12 mouse cellular contexts compared by ENCODE assay signal in the genomic region with DNA sequence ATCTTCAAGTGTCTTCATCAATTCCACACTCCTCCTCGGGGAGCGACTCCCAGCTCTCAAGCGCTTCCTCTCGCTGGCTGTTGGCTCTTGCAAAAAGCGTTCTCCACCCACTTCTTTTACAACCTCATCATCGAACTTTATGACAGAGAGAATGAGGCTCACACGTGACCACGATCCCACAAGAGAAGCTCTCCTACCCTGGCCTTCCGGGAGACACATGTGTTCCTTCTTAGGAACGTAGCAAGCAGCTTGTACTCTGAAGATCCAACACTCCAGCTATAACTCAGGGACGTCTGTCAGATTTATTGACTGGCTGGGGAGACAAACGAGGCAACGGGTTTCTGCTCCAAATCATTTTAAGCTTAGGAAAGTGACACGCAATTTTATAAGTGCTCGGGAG.
"Had no signal": no experiment of that assay in that cellular context is flagged by ENCODE, and none has a peak within 500 bp of the region (broad histone marks: within the 10 kb centered on the region; RNA-seq: fewer than 3 reads in every experiment).

No protein-coding gene starts in this region.

- DNase-seq: layer of hippocampus, postnatal 36 days; right cerebral cortex, postnatal 25 days; thymus, postnatal 36 days had no signal

- H3K27ac ChIP-seq: limb, embryonic 12.5 days; liver, embryonic 15.5 days; neural tube, embryonic 15.5 days had no signal

- ATAC-seq: hindbrain, embryonic 16.5 days; inflammation-experienced regulatory T-cells, adult 6 months; lung, postnatal 0 days had no signal

- H3K27me3 ChIP-seq: liver, embryonic 15.5 days; neural tube, embryonic 15.5 days had no signal

- H3K4me3 ChIP-seq: limb, embryonic 12.5 days; liver, embryonic 15.5 days; myocyte; neural tube, embryonic 15.5 days had no signal

- H3K9me3 ChIP-seq: liver, embryonic 15.5 days; neural tube, embryonic 15.5 days had no signal

- H3K4me2 ChIP-seq: liver, embryonic 11.5 days; liver, embryonic 15.5 days; neural tube, embryonic 15.5 days had no signal

- H3K4me1 ChIP-seq: liver, embryonic 15.5 days had no signal

- H3K9ac ChIP-seq: limb, embryonic 12.5 days; liver, embryonic 15.5 days; neural tube, embryonic 15.5 days had no signal

- H3K36me3 ChIP-seq: limb, embryonic 12.5 days; liver, embryonic 15.5 days; midbrain, embryonic 10.5 days; neural tube, embryonic 15.5 days had no signal
